Mouse (Mus musculus) thymus, adult 2 months (tissue): ENCODE measurements at regions not wholly inside any gene's neighbourhood (a gene's known extent, or its start where the extent isn't known, plus 50 kb on each side); places are given as distances from the start of the nearest gene placed in this dataset.

Experiments used
- CTCF ChIP-seq: fragments of 200-500 bp; IDR thresholded peaks from 2 replicates; pipeline ENCODE4 v1.5.1; 2012; ENCODE audit warnings: mild to moderate bottlenecking, control low read depth, low read length, moderate library complexity, borderline replicate concordance; ENCODE audit not compliant: control insufficient read depth, poor library complexity, insufficient read depth; ENCODE audit errors: extremely low read depth
- POLR2A ChIP-seq: fragments of 200-500 bp; IDR thresholded peaks from 2 replicates; pipeline ENCODE4 v1.6.1; 2012; ENCODE audit warnings: mild to moderate bottlenecking, low read length, control low read depth, moderate library complexity; ENCODE audit not compliant: control insufficient read depth, poor library complexity, insufficient read depth; ENCODE audit errors: extremely low read depth

DNA sequence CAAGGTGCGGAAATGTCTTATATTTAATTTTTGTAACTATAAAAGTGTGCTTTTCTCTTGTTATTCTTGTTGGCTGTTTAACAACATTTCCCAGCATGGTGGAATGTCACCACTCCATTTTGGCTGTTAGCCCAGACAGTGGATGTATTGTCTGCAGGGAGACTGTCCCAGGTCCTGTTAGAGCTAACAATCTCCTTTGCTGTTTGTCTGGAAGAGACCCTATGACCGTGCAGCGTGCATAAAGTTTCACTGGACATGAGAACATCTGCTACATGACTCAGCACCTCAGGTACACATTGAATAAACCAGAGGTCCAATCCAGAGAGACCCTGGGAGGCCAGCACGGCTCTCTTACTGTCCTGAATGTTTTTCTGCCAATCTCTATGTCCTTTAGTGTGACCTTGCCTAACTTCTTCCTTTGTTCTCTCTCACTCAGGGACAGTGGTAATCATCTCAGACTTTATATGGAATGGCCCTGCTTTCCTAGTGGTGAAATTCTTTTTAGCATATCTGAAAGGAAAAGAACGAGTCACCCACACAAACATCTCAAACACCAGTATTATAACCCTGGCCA is 450.7 kb downstream of the Fgf9 start:
- TF ChIP-seq CTCF = no peak
- TF ChIP-seq POLR2A = no peak
